Mouse (Mus musculus) midbrain, embryonic 10.5 days (tissue): ENCODE results near the gene Cidec. TPM values are rescaled to one million over a fixed set of nuclear protein-coding genes. Genes with fewer than 3 reads are reported as not detected.

Experiments used
- DNase-seq: peaks from one replicate; pipeline ENCODE4 v3.0.0-alpha.2; 2017; ENCODE audit warnings: low spot score
- H3K27ac ChIP-seq: fragments of 300-500 bp; sonication (generic); replicated peaks from 2 replicates; pipeline ENCODE4 v1.5.1; 2016; ENCODE audit warnings: mild to moderate bottlenecking
- H3K27me3 ChIP-seq: fragments of 300-500 bp; sonication (generic); 2 replicates; pipeline ENCODE4 v1.6.1; 2016; ENCODE audit warnings: low read depth, mild to moderate bottlenecking; ENCODE audit not compliant: poor library complexity, severe bottlenecking
- H3K36me3 ChIP-seq: fragments of 300-500 bp; sonication (generic); 2 replicates; pipeline ENCODE4 v1.6.1; 2016; ENCODE audit warnings: mild to moderate bottlenecking, moderate library complexity
- H3K4me1 ChIP-seq: fragments of 300-500 bp; sonication (generic); 2 replicates; pipeline ENCODE4 v1.6.1; 2016
- H3K4me3 ChIP-seq: fragments of 300-500 bp; sonication (generic); 2 replicates; pipeline ENCODE4 v1.5.1; 2016; ENCODE audit warnings: mild to moderate bottlenecking, moderate library complexity
- H3K9me3 ChIP-seq: fragments of 300-500 bp; sonication (generic); replicated peaks from 2 replicates; pipeline ENCODE4 v1.6.1; 2016; ENCODE audit warnings: mild to moderate bottlenecking
- WGBS: fragments of 180-500 bp; shearing (Covaris S2); methylation state at CpG from one replicate; pipeline ENCODE4 v1.1.7; 2016; 5-methylcytosine and 5-hydroxymethylcytosine counted together
- polyA plus RNA-seq: library from polyadenylated mRNA; unstranded; fragments of >200 nt; fragmentation: Nextera tagmentation; extraction: Ambion mirVana; gene quantifications from 2 replicates; pipeline ENCODE4 v1.2.1, GENCODE M21; 2016

The Cidec gene
- not detected in 2 replicates for polyA plus RNA-seq

DNA sequence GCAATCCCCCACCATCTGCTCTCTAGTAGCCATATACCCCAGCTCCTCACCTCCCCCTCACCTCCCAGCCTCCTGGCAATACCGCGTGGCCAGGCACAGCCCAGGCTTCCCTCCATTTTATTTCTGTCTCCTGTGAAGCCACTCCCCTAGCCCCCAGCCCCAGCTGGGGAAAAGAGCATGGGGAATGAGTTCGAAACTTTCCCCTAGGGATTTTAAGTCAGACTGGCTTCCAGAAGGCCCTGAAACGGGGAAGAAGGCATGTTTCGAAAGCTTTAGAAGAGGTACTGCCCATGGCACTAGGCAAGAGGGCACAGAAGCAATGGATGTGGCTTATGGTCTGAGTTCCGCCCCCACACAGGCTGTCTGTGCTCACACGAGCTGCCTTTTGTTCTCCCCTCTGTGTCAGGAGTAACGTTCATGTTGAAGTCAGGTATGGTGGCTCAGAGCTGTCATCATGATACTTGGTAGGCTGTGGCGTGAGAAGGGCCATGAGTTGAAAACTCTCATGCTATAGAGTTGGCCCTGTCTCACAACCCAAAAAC is at the start of gene Cidec:
Gene Cidec (minus strand): TSS at position 97 of the 542 bp plus-strand sequence.
- no peaks in the 10 kb centered on the region; the same call in 1 of the 2 replicates for H3K4me1 ChIP-seq
- WGBS, result 86% methylated on average over 9 of the region's 9 CpGs
- H3K36me3 ChIP-seq, result no peaks in the 10 kb centered on the region
- H3K4me3 ChIP-seq, result no peak within 1 kb of the TSS
- H3K27ac ChIP-seq, result no peak within 1 kb of the TSS
- no peaks in the 10 kb centered on the region for H3K27me3 ChIP-seq
- H3K9me3 ChIP-seq, result no peaks in the 10 kb centered on the region
- DNase-seq, result no peak

- 10% methylated on average over 10 of the region's 10 CpGs for WGBS
- Histone ChIP-seq H3K27me3 (peaks cover 30% of the 10 kb centered on the region), H3K4me3 (peak overlapping the region; percentile 80), H3K36me3 (peaks cover 32% of the 10 kb centered on the region), H3K4me1 (peaks cover 50% of the 10 kb centered on the region), H3K9me3 (no peaks in the 10 kb centered on the region), H3K27ac (peak overlapping the region; percentile 95)
- DNase-seq, result peak; percentile 41
These were observed 48.2 kb upstream of the Cidec start for GRCm38 (mm10) chr6:113483729-113484128.

GRCm38 (mm10) chr6:113483100-113483615 is 47.6 kb upstream of the Cidec start, which contains the start of gene Creld1:
Gene Creld1 (plus strand): TSS chr6:113483297.
- peaks cover 50% of the 10 kb centered on the region for H3K4me1 ChIP-seq
- peaks cover 30% of the 10 kb centered on the region for H3K27me3 ChIP-seq
- WGBS, result 0% methylated on average over 26 of the region's 26 CpGs
- peak; percentile 96 for DNase-seq
- H3K4me3 ChIP-seq, result peak within 1 kb of the TSS; percentile 80
- H3K27ac ChIP-seq, result peak within 1 kb of the TSS; percentile 95
- H3K9me3 ChIP-seq, result no peaks in the 10 kb centered on the region
- H3K36me3 ChIP-seq, result peaks cover 26% of the 10 kb centered on the region

GRCm38 (mm10) chr6:113482477-113483099 is 47.0 kb upstream of the Cidec start:
- peak overlapping the region; percentile 80 for H3K4me3 ChIP-seq
- 1% methylated on average over 65 of the region's 65 CpGs for WGBS
- no peaks in the 10 kb centered on the region for H3K9me3 ChIP-seq
- H3K27ac ChIP-seq, result peak overlapping the region; percentile 95
- peaks cover 49% of the 10 kb centered on the region for H3K4me1 ChIP-seq
- DNase-seq, result no peak
- H3K36me3 ChIP-seq, result peaks cover 20% of the 10 kb centered on the region
- peaks cover 30% of the 10 kb centered on the region for H3K27me3 ChIP-seq

GRCm38 (mm10) chr6:113480555-113481373 is 45.2 kb upstream of the Cidec start:
- no peak for DNase-seq
- Histone ChIP-seq H3K27me3 (peaks cover 40% of the 10 kb centered on the region), H3K27ac (no peak overlapping the region), H3K9me3 (no peaks in the 10 kb centered on the region), H3K4me1 (peaks cover 38% of the 10 kb centered on the region), H3K4me3 (no peak overlapping the region), H3K36me3 (0 out of 2 replicates have a peak, but pooled peaks cover 4% of the 10 kb centered on the region)
- 69% methylated on average over 18 of the region's 18 CpGs for WGBS

DNA sequence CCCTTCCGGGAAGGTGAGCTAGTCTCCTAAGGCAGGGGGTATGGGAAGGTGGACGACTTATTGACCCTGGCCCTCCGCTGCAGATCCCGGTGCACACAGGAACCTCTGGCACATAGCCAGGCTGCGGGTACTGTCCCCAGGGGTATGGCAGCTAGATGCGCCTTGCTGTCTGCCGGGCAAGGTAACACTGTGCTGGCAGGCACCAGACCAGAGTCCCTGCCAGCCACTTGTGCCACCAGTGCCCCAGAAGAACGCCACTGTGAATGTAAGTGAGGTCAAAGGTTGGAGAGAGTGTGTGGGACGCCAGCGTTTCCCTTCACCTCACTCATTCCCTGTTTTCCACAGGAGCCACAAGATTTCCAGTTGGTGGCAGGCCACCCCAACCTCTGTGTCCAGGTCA is 43.3 kb upstream of the Cidec start:
- no peak for DNase-seq
- no peak overlapping the region for H3K27ac ChIP-seq
- H3K27me3 ChIP-seq, result peaks cover 40% of the 10 kb centered on the region
- no peaks in the 10 kb centered on the region for H3K36me3 ChIP-seq
- no peaks in the 10 kb centered on the region for H3K9me3 ChIP-seq
- no peak overlapping the region for H3K4me3 ChIP-seq
- WGBS, result 88% methylated on average over 10 of the region's 10 CpGs
- H3K4me1 ChIP-seq, result peaks cover 24% of the 10 kb centered on the region

- no peaks in the 10 kb centered on the region for H3K36me3 ChIP-seq
- no peak for DNase-seq
- 61% methylated on average over 7 of the region's 7 CpGs for WGBS
- no peak overlapping the region for H3K27ac ChIP-seq
- H3K4me3 ChIP-seq, result no peak overlapping the region
- peaks cover 15% of the 10 kb centered on the region for H3K4me1 ChIP-seq
- H3K27me3 ChIP-seq, result peaks cover 40% of the 10 kb centered on the region
- H3K9me3 ChIP-seq, result no peaks in the 10 kb centered on the region
These were observed 41.8 kb upstream of the Cidec start for GRCm38 (mm10) chr6:113477353-113477752.

DNA sequence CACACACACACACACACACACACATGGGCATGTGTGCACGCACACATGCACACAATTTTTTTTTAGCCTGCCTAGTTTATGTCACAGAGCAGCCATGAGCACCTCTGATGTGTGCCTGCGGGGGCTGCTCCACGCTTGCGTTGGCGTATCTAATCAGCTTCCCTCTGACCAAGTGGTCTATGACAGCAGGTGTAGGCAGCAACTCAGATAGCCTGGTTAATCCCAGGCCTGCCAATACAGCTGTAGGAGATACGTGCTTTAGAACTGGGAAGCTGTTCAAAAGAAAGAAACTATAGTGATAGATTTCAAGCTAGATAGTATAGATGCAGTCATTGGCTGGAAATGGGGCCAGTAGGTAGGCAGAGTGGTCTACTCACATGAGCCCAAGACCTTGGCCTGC is 38.2 kb upstream of the Cidec start:
- Histone ChIP-seq H3K27ac (no peak overlapping the region), H3K9me3 (no peaks in the 10 kb centered on the region), H3K4me3 (no peak overlapping the region), H3K27me3 (peaks cover 52% of the 10 kb centered on the region), H3K4me1 (peaks cover 32% of the 10 kb centered on the region), H3K36me3 (no peaks in the 10 kb centered on the region)
- DNase-seq, result no peak
- 92% methylated on average over 6 of the region's 6 CpGs for WGBS

- Histone ChIP-seq H3K27ac (no peak overlapping the region), H3K36me3 (no peaks in the 10 kb centered on the region), H3K27me3 (peaks cover 54% of the 10 kb centered on the region), H3K4me1 (peaks cover 33% of the 10 kb centered on the region), H3K4me3 (no peak overlapping the region), H3K9me3 (no peaks in the 10 kb centered on the region)
- no peak for DNase-seq
- WGBS, result 90% methylated on average over 2 of the region's 2 CpGs
These were observed 37.7 kb upstream of the Cidec start for GRCm38 (mm10) chr6:113473246-113473645.

DNA sequence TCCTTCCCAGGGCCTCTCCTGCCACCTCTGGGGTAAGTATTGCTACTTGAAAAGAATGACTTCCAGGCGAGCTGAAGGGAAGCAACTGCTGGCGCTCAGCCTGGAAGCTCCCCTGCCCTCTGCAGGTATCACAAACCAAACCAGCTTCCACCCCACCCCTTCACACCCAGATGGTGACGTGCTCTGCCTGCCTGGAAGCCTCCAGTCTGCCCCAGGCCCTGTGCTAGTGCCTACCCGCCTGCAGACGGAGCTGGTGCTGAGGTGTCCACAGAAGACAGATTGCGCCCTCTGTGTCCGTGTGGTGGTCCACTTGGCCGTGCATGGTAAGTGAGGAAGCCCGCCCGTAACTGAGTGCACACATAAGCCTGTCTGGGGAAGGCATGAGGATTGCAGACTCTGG is 36.5 kb upstream of the Cidec start:
- WGBS, result 72% methylated on average over 10 of the region's 10 CpGs
- Histone ChIP-seq H3K4me1 (peaks cover 33% of the 10 kb centered on the region), H3K27me3 (peaks cover 54% of the 10 kb centered on the region), H3K9me3 (no peaks in the 10 kb centered on the region), H3K36me3 (no peaks in the 10 kb centered on the region), H3K27ac (no peak overlapping the region), H3K4me3 (no peak overlapping the region)
- no peak for DNase-seq

- peaks cover 49% of the 10 kb centered on the region for H3K27me3 ChIP-seq
- peak within 1 kb of the TSS; percentile 18 for H3K27ac ChIP-seq
- H3K4me3 ChIP-seq, result peak within 1 kb of the TSS; percentile 18; the same call in 1 of the 2 replicates
- peaks cover 33% of the 10 kb centered on the region for H3K4me1 ChIP-seq
- peak; percentile 44 for DNase-seq
- 17% methylated on average over 12 of the region's 12 CpGs for WGBS
- no peaks in the 10 kb centered on the region for H3K9me3 ChIP-seq
- H3K36me3 ChIP-seq, result no peaks in the 10 kb centered on the region
These were observed 35.9 kb upstream of the Cidec start, which contains the start of gene Il17rc for GRCm38 (mm10) chr6:113471297-113471936. Gene Il17rc (plus strand): TSS chr6:113471427.

- peak; percentile 85 for DNase-seq
- H3K4me3 ChIP-seq, result peak overlapping the region; percentile 54
- H3K27ac ChIP-seq, result peak overlapping the region; percentile 73
- peaks cover 44% of the 10 kb centered on the region for H3K27me3 ChIP-seq
- peaks cover 38% of the 10 kb centered on the region for H3K4me1 ChIP-seq
- H3K36me3 ChIP-seq, result no peaks in the 10 kb centered on the region
- no peaks in the 10 kb centered on the region for H3K9me3 ChIP-seq
- 1% methylated on average over 31 of the region's 31 CpGs for WGBS
These were observed 33.9 kb upstream of the Cidec start for GRCm38 (mm10) chr6:113469432-113469831.
